Mouse (Mus musculus) kidney, postnatal 25 days (tissue): Measurements from ENCODE around the gene Kif1a.

ENCODE experiments used
- DNase-seq, 2 experiments: peaks; one replicate each; pipeline ENCODE4 v3.0.0; 2021; ENCODE audit warnings: mixed read lengths in 2 of 2

Kif1a gene

DNA sequence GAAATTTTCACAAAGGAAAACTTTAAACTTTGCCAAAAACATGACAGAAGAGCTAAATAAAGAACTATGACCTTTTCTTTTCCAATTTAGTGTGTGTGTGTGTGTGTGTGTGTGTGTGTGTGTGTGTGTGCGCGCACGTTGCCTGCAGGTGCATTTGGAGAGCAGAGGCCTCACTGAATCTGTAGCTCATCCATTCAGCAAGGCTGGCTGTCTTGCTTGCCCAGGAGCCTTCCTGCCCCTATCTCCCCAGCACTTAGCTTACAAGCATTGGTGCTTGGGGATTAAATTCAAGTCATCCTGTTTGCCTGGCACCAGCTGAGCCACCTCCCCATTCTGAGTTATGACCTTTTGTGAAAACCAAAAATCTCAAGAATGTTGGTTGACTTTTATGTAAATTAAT lies 9.2 kb downstream of the Kif1a start:
- no peak for DNase-seq

DNA sequence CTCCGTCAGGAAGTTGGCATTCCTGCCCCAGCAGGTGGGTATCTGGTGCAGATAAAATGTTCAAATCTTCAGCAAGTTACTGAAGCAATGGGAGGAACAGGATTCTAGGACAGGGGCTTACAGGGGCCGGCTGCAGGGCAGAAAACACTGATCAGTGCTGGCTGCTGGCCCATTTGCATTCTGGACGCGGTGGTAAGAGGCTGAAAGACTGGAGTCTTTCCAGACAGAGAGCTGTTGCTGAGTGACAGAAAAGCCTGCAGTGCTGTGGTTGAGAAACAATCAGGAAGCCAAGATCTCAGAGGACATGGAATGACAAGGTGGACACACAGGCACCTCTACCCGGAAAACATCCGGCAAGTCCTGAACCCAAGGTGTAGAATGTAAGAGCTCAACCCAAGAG lies 16.6 kb downstream of the Kif1a start:
- DNase-seq = peak in 1 of 2 experiments; percentile 35

GRCm38 (mm10) chr1:93083420-93084285 lies 18.1 kb downstream of the Kif1a start:
- peak in 1 of 2 experiments; percentile 25 for DNase-seq

DNA sequence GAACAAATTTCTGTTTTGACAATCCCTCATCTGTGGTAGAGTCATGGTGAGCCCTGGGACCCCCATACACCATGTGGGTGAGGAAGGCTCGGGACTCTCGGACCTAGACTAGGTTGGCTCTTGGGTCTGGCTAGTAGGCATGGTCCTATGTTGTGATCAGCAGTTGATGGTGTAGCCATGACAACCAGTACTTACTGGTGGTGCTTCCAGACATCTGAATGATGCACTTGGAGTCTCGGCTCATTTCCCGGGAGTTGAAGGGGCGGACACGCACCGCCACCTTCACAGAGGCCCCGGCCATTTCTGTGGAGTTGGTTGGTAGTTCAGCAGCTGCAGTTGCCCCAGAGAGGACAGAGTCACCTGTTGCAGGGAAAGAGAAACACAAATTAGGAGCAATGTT lies 19.6 kb downstream of the Kif1a start:
- DNase-seq = peak in 1 of 2 experiments; percentile 30

DNA sequence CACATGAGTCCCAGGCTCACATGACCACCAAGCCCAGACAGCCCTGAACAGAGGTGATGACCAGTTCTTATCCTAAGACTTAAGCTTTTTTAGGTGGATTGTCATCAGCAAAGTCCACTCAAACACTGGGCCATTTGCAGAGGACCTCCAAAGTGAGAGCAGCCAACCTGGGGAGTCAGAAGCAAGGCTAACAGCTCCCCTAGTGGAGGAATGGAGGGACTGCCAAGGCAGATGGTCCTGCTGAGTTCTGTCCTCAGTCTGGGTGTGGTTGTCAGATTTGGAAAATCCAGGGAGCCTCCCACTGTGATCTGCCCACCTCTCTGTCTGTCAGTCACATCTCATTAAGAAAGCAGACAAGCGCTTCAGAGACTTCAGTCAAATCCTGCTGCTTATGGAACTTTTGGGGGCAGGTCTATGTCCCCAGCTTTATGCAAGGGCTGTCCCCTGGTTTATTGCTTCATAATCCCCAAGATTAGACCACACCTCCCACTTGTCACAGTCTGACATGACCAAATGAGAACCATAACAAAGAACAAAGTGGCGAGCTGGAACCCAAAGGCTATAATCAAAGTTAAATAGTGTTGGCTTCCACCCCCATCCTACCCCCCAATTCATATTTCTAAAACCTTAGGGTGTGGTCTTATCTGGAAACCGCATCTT lies 20.7 kb downstream of the Kif1a start:
- DNase-seq = peak in 1 of 2 experiments; percentile 54

GRCm38 (mm10) chr1:93079602-93080001 lies 22.1 kb downstream of the Kif1a start:
- no peak for DNase-seq

DNA sequence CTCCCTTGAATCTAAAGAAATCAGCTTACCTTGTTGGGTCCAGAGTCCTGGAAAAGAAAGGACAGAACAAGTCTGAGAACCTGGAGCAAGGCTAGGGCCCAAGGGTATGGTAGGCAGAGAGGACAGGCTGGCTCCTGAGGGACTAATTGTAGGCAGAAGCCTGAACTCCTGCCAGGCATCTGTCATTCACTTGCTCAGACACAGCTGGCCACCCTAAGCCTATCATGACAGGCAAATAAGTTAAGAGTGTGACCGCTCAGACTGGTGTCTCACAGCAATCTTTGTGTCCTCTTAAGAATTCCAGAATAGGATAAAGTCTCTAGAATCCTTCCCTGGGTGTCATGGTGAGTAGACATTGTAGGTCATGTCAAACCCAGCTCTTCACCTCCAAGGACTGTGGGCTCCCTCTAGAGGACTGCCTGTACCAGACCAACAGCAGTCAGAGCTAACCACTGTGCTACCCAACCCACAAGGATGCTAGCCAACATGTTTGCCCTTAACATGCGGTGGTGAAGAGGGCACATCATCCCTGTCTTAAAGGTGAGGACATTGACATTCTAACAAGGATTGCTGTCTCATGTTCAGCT lies 29.4 kb downstream of the Kif1a start:
- no peak for DNase-seq

GRCm38 (mm10) chr1:93071487-93071971 lies 30.2 kb downstream of the Kif1a start:
- DNase-seq = no peak

GRCm38 (mm10) chr1:93070881-93071280 lies 30.9 kb downstream of the Kif1a start:
- no peak for DNase-seq

DNA sequence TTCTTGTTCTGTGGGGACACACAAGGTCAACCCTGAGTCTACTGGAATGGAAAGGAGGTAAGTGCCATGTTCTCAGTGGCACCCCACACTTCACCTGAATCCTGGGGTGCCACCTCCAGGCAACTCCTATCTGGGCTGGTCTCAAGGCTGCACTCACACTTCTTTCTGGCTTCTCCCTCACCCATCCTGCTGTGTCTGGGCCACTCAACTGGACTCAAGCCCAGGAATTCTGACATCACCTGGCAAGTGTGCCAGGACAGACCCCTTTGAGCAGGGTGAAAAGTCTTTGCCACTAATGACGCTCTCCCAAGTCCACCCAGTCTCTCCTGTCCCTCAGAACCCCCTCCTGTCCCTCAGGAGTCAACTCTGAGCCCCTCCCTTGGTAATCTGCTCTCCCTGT lies 33.2 kb downstream of the Kif1a start:
- no peak for DNase-seq

GRCm38 (mm10) chr1:93065654-93066053 lies 36.1 kb downstream of the Kif1a start:
- no peak for DNase-seq

GRCm38 (mm10) chr1:93063694-93064093 lies 38.1 kb downstream of the Kif1a start:
- peak in 1 of 2 experiments; percentile 31 for DNase-seq

GRCm38 (mm10) chr1:93051124-93051833 lies 50.5 kb downstream of the Kif1a start:
- no peak for DNase-seq

GRCm38 (mm10) chr1:93050071-93050470 lies 51.7 kb downstream of the Kif1a start:
- no peak for DNase-seq

DNA sequence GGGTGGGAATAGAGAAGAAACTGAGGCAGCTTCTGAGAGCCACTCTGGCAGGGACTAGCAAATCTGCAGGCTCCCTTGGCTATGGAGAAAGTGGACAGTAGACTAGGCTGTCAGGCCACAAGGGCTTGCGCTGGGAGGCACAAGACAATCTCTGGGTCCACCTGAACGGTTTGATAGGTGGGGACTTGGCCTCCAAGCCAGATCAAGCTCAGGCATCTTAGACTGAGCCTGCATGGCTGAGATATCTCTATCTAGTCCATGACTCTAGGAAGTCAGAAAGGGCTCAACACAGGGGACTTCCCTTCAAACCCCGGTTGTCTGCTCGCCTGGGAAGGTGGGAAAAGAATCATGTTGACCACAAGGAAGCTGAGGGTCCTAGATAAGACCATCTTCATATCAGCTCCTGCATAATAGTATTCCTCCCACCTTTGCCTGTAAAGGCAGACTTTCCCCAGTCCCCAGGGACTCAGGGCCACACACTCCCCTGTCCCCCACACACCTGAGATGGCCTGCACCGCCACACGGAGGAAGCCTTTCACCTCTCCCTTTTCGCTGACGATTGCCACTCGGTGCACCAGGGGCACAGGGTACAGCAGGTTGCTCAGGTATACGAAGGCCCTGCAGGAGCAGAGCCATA lies 55.5 kb downstream of the Kif1a start:
- no peak for DNase-seq

DNA sequence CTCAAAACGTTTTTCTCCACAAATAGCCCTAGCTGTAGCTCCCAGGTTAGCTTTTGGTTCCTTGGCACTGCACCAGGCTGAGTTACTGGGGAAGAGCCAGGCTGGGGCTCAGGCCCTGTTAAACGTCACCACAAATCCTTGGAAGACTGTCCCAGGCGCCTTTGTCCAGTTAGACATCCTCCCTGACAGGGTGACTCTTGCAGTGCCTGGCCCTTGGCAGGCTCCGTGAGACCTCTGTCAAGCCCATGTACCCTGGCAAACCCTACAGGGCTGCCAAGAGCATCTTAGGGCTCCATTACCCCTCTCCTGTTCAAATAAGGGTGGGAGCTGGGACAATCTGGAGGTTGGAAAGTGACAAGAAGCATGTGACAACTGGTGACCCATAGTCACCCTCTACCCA lies 65.8 kb downstream of the Kif1a start:
- no peak for DNase-seq

DNA sequence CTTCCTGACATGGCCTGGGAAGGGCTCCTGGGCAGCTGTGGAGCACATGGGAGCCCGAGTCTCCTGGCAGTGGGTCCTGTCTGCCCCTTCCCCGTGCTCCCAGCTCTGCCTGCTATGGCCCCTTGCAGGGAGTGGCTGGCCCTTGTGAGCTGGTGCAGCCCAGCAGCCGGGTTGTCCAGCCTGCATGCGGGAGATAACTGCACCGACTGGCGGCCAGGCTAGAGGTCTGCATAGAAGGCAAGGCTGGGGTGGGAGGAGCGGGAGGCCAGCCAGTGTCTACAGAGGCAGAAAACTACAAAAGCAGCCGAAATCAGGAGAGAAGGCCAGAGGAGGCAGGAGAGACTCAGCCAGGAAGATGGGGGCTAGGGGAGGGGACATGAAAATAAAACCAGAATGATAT lies 67.8 kb downstream of the Kif1a start:
- no peak for DNase-seq

DNA sequence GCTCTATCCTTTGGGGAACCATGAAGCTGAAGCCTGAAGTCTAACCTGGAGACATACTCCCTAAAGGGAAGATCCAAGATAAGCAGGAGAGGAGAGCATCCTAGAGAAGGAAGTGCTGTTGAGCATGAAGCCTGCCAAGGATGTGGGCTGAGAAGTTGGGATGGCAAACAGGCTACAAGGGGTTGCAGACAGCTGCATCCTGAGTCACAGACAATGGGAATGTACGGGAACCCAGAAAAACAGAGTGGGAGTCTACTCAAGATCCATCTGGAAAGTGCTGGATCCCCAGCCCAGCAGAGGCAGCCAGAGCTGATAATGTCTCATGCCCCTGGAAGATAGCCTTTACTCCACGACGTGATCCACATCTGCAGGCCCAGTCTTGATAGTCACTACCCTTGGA lies 70.6 kb downstream of the Kif1a start:
- DNase-seq = no peak

GRCm38 (mm10) chr1:93030060-93030459 lies 71.7 kb downstream of the Kif1a start:
- DNase-seq = no peak

DNA sequence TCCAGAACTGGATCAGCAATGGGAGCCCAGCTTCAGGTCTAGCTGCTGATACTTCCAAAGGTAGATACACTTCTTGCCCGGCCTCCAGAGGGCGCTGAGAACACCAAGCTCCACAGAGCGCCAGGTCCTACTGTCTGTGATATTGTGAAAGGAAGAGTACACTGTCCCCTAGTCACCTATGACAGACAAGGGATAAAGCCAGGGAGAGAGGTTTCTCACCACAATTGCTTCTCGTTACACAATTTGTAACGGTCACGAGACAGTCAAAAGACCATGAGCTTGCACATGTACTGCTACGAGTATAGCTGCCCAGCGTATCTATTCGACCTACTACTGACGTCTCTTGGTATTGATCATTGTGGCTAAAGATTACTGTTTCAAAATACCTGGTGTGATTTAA lies 72.4 kb downstream of the Kif1a start:
- no peak for DNase-seq

GRCm38 (mm10) chr1:93026600-93026999 lies 75.2 kb downstream of the Kif1a start:
- DNase-seq = no peak

- DNase-seq = no peak
Observed at GRCm38 (mm10) chr1:93020602-93021001, 81.1 kb downstream of the Kif1a start.

DNA sequence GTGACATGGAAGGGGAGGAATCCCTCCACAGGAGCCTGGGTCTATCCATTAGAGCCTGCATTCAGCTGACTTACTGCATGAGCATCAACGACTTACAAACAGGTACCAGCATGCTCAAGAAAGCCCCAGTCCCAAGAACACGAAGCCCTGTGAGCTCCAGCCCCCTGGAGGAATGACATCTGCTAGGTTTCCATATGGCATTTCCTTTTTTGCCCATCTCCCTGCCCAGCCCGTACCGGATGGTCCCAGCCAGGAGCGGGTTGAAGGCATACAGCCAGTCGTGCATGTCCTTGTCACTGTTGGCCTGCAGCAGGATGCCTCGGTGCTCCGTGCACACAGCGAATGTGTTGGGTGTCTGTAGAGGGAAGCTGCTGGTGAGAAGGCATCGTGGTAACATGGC lies 83.0 kb downstream of the Kif1a start:
- DNase-seq = no peak
